Mouse (Mus musculus) urinary bladder, adult 18-20 months (tissue): ENCODE data around the gene Vps11.
"Not testable (repeated sequence)": the region's sequence is repeated elsewhere in the genome, so short reads cannot be mapped to it uniquely, and the experiment has no call there.

ENCODE experiments used
- DNase-seq, 2 experiments: peaks; one replicate each; pipeline ENCODE4 v3.0.0; 2022; ENCODE audit warnings: low spot score in 2 of 2, mixed read lengths in 2 of 2

Vps11 gene

DNA sequence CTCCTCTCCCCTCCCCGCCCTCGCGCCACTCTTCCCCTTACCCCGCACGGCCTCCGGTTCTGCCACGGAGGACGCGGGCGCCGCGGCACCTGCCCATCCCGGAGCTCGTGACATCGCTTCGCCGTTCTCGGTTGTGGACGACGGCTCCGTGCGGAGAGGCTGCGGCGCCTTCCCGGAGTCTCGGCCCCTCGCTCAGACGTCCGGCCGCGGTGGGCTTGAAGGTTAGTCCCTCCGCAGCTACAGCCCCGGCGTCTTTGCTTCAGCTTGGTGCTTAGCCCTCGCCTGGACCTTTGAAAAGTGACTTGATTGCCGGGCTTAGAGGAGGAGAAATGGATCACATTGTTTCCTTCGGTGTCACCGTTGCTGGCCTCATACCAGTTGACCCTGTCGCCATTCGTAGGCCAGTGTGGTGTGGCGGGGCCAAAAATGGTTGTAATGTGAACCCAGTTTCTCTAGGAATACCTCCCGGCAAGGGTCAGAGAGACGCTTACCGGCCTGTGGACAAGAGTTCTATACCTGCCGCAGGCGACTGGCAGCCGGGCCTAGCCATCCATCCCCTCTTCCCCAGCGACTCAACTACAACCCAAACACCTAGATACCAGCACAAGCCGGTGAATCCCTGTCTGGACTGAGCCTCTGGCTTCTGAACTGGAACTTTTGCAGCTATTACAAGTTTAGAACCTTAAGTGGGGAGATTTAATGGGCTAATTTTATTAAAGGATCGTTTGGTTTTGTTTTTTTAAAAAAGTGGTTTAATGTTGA, 26.0 kb downstream of the Vps11 start:
- peak in 1 of 2 experiments; percentile 53 for DNase-seq

DNA sequence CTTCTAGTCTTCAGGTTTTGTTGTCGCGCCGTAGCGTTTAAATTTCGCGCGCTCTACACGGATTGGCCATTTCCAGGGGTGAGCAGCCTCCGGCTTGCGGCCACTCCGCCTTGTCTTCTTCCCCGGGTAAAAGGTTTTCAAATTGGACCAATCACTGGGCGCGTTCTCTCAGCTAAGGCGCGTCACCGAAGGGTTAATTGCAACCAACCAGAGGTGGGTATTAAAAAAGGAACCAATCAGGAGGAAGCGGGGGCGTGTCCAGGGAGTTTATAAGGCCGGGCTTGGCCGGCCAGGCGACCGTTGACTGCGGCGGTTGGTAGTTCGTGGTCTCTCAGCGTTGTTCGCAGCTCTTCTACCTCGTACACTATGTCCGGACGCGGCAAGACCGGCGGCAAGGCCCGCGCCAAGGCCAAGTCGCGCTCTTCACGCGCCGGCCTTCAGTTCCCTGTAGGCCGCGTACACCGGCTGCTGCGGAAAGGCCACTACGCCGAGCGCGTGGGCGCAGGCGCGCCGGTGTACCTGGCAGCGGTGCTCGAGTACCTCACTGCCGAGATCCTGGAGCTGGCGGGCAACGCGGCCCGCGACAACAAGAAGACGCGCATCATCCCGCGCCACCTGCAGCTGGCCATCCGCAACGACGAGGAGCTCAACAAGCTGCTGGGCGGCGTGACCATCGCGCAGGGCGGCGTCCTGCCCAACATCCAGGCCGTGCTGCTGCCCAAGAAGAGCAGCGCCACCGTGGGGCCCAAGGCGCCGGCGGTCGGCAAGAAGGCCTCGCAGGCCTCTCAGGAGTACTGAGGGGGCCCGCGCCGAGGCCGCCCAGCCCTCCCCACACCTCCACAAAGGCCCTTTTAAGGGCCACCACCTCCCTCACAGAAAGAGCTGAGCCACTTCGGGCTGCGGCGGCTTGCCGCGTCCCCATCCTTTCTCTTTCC, 26.8 kb downstream of the Vps11 start, which contains the start of gene H2afx:
Gene H2afx, plus strand, starts transcription at position 299 of the 935 bp plus-strand sequence.
- peak; percentile 96 to 97 for DNase-seq

DNA sequence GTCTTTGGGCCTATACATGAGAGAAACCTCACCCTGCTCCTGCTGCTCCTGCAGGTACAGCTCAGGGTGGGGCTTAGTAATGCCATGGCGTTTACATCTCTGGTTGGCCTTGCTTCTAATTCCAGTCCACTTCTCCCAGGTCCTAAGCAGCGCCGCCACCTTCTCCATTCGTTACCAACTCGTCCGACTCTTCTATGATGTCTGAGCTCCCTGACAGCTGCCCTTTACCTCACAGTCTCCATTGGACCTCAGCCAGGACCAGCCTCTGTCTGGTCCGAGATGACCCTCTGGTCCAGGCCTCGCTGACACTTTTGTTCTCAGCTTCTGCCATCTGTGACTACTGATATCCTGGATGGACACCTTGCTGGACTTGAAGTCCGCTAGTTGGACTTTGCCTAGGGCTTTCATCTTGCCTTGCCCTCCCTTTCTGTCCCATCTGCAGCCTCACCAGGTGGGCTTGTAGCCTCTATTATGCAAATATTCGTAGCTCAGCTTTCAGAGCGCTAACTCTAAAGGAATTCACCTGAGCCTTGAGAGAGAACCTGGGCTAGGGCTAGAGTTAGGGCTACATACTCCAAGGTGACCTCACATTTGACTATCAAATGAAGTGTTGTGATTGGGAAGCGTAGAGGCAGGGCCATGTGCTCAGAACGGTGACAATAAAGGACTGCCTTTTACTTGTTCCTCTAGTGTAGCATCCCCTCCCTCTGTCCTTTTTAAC, 28.4 kb downstream of the Vps11 start:
- no peak for DNase-seq

DNA sequence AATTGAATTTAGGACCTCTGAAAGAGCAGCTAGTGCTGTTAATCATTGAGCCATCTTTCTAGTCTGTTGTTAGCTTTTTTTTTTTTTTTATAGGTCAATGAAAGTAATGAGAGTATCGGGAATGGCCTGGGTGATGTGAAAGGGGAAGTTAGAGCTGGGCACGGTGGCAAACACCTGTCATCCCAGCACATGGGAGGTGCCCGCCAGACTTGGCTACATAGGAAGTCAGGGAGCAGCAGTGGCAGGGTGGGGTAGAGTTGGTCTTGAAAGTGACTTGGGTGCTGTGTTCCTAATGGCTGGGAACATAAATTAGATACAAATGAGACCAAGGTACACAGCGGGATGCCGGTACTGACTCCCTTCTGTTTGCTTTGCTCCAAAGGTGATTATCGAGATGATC, 30.7 kb downstream of the Vps11 start:
- DNase-seq: no peak

DNA sequence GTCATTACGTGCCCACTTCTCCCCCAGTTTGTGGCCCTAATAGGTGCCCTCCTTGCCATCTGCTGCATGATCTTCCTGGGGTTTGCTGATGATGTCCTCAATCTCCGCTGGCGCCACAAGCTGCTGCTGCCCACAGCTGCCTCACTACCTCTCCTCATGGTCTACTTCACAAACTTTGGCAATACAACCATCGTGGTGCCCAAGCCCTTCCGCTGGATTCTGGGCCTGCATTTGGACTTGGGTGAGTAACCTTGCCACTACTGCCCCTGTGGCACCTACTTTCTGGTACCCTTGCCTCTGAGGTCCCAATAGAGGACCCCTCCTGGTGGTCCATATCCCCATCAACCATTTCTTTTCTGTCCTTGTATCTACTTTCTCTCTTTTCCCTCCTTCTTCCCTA, 33.5 kb downstream of the Vps11 start:
- no peak for DNase-seq

DNA sequence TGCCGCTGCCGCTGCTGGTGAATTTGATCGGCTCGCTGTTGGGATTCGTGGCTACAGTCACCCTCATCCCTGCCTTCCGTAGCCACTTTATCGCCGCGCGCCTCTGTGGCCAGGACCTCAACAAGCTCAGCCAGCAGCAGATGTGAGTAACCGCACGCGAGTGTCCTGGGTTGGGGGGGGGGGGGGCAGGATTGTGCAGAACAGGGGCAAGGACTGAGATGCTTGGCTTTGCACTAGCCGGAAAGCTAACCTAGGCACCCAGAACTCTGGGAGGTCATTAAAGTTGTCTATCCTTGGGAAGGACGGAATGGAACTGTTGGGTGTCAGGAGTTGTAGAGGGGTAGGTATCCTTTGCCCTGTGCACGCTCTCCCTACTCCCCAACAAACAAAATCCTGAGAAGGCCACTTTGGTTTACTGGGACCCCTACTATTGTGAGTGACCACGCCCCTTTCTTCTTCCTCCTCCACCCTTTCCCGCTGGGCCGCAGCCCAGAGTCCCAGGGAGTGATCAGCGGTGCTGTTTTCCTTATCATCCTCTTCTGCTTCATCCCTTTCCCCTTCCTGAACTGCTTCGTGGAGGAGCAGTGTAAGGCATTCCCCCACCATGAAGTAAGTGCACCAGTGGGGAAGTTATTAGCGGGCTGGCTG, 34.3 kb downstream of the Vps11 start:
- no peak for DNase-seq

DNA sequence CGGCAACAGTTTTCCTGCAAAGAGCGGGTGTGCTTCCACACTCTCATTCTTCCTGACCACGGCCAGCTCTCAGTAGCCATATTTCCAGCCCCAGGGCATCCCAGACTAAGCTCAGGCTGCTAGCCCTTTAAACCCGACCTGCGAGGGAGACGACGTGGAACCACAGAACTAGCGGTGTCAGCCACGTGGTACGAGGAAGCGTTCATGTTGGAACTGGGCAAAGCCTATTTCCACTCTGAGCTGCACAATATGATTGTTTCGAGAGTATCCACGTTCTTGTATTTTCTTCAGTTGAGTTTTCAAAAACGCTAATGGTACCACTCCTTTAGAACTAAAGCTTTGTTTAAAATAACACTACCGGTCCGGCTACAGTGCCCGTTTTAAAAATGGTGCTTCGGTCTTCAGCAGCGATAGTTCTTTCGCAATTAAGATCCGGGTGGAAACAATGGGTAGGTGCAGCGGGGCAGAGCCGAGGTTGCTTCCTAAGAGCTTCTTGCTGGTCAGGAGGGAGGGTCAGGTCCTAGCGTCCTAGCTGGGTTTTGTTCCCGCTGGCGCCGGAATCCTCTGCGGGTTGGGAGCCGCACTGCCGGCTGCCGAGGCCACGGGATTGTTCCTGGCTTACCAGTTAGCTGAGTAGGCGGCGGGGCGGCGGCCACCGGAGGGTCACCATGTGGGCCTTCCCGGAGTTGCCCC, 35.0 kb downstream of the Vps11 start:
- DNase-seq: peak; percentile 68 to 79

DNA sequence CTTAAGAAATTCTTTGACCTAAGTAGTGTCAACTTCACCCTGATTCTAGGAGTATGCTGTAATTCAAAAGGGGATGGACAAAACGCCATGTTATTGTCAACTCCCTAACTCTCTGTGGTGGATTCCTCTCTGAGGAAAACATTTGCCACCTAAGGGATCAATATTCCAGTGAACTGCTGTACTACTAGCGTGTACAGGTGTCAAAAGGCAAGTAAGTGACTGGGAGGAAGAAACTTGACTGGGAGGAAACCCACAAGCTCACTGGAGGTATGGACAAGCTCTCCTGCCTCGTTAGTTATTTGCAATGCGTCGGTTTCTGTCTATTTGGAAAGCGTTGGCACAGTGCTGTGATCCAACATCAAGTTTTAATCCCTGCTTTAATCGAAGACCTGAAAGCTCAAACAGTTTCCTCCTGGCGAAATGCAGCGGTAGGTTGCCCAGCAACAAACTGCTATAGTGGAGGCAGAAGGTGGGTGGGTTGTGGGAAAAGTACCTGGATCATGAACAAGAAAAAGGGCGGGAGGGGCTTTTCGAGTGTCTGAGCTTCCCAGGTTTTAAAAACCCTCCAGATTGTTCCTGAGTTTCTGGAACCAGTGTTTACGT, 35.6 kb downstream of the Vps11 start, which contains the start of gene Dpagt1:
Gene Dpagt1, plus strand, starts transcription at position 252 of the 603 bp plus-strand sequence.
- DNase-seq: no peak

DNA sequence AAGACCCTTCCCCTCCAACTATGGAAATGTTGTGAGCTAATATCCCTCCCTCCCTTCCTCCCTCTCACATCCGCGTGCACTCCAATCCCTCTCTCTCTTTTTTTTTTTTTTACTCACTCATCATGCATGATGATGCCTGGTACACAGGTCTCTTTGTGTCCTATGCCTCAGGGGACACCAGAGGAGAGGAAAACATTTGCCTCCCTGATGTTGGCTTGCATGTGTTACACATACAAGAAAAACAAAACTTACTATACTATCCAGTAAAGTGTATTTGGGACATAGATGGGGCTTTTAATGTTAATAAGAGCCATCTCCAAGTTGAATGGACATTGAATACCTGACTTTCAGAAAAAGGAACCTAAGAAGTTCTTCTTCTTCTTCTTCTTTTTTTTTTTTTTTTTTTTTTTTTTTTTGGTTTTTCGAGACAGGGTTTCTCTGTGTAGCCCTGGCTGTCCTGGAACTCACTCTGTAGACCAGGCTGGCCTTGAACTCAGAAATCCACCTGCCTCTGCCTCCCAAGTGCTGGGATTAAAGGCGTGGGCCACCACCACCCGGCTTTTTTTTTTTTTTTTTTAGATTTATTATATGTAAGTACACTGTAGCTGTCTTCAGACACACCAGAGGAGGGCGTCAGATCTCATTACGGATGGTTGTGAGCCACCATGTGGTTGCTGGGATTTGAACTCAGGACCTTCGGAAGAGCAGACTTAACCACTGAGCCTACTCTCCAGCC, 36.3 kb downstream of the Vps11 start:
- DNase-seq: not testable (repeated sequence)

DNA sequence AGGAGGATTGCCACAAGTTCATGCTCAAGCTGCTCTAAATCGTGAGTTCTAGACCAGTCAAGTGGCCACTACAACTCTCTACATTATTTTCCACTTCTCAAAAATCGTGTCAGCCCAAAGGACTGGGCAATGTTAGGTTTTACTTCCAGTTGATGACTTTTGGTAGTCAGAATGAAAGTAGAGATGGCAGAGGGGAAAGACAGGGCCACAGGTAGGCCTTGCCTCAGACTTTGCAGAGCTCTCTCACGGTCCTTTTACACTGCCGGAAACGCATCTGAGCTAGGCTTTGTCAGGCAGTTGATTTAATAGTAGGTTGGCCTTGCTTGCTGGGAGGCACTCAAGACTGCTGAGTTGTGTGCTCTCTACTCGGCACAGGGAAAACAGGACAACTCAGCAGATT, 37.3 kb downstream of the Vps11 start:
- DNase-seq: no peak

DNA sequence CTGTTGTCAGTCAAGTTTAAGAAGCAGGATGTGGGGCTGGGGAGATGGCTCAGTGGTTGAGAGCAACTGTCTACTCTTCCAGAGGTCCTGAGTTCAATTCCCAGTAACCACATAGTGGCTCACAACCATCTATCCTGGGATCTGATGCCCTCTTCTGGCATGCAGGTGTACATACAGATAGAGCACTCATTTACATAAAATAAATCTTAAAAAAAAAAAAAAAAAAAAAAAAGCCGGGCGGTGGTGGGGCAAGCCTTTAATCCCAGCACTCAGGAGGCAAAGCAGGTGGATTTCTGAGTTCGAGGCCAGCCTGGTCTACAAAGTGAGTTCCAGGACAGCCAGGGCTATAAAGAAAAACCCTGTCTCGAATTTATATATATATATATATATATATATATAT, 37.8 kb downstream of the Vps11 start:
- not testable (repeated sequence) for DNase-seq

DNA sequence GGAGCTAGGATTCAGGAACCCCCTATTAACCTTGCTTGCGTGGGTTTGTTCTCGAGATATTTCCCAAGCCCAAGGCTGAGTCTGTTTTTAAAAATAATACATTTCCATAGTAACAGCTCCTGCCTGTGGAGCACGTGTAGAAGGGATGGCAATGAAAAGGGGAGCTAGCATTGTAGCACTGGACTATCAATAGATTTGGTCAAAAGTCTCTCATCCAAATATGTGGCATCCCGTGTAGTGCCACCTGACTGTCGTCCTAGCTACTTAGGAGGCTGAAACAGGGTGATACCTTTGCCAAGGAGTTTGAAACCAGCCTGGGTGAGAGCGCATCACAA, 40.7 kb downstream of the Vps11 start:
- no peak for DNase-seq

DNA sequence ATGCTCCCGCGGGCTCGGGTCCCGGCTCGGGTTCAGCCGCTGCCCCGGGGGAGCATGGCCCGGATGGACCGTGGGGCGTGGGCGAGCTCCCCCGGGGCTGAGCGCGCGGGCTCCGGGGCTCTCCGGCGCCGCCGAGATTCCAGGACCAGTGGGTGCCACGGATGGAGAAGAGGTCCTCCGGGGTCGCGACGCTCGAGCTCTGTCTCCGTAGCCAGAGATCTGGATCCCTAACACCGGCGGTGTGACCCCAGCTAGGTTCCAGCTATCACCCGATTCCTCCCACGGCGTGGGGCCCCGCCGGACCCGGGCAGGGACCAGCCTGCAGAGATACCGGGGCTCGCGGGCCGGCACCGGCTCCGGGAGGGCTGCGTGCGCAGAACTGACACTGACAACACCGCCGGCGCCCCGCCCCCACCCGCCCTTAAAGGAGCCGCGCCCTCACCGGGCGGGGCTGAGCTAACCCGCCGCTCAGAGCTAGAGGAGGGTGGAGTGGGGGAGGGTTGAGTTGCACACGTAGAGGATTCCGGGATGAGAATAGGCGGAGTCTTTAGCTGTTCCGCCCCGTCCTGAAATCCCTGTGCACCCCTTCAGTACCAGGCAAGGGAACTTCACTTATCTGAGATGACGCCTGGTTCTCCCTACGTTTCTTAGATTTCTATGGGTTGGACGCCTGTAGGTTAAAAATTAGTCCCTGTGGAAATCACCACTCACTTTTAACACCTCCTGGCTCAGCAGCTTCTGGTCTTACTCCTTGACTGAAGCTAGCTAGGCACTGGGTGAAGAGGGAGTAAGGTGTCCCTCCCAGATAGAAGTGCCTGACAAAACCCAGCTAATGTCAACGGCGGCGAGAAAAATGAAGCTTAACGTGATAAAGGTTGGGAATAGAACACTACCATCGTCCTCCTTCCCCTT, 41.3 kb downstream of the Vps11 start, which contains the start of gene C2cd2l:
Gene C2cd2l, minus strand, starts transcription at position 399 of the 912 bp plus-strand sequence.
- peak; percentile 74 to 85 for DNase-seq

DNA sequence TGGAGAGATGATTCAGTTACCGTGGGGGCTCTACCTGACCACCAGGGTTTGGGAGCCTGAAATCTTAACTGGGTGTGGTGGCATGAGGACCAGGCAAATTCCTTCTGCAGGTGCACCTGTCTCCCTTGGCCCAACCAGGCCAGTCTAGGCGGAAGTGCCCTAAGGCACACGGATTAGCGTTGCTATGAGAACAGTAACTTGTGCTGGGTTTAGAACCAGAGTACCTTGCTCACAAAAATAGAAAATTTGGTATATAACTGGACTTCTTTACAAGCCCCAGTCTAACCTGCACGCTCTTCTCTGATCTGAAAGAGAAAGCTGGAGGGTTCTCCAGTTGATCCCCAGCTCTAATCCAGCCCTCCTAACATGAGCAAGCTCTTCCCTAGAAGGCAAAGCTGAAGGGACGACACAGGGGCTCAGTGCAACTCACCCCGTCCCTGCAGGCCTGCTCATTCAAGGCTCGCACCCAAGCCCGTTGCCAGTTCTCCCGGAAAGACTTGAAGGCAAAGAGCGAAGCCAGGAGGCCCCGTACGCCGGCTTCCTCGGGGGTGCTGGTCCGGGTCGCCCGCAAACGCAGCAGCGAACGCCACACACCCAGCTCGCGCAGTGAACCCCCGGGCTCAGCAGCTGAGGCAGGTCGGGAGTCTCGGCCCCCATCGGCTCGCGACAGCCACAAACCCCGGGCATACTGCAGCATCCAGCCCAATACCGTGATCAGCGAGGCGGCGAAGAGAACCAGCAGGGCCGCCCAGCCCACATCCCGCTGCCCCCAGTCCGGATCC, 42.2 kb downstream of the Vps11 start:
- peak in 1 of 2 experiments; percentile 47 for DNase-seq

DNA sequence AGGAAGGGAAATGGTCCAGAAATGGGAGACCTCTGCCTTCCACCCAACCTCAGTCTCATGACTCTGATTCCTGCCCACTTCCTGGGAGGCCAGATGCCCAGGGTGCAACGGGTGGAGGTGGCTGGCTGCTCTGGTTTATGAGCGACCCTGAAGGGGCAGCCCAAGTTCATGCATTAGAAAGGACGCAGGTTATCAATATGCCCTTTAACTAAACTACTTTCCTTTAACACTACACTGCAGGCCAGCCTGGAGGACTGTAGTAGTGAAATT, 42.7 kb downstream of the Vps11 start:
- DNase-seq: no peak

DNA sequence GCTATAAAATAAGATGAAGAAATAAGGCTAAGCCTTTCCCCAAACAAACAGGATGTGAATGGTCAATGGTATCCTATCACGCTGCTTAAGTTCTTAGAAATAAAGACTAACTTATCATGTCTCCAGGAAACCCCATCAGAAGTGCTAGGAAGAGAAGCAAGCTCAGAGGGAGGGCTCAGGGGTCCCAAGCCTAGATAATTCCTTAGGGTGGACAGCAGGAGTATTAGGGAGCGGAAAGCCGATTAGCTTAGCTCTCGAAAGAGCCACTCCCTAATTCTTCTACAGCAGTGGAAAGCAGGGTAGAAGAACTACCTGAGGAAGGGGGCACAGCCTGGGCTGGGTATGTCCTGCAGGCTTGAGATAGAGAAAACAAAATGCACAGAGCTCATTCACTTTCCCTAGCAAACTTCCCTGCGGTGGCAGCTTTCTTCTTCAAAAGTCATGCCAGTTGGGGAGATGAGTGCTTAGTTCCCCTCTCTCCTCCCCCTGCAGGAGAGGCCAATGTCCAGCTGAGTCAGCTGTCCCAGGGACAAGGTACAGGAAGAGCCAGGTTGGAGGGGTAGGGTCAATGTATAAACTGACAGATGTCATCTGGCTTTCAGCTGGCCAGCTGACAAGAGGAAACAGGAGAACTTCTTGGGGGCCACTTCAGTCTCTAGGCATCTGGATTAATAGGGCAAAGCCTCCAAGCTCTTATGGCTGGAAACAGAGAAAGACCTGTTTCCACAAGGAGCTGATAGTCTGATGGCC, 43.2 kb downstream of the Vps11 start:
- DNase-seq: no peak

DNA sequence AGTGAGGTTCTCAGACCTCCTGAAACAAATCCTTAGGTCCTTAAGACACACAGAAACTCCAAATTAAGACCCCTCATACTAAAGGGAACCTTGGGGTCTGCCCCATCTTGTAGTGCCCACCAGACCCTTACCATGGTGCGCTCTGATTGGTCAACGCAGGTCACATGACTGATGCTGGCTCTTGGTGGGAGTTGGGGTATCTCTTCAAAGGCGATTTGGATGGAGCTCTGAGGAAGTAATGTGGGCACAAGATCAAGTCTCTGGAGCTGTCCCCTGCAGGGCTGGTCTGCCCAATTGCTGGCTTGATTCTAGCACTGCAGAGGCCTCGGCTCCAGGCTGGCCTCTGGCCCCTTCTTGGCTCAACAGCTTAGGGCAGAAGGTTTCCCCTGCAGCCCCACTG, 44.0 kb downstream of the Vps11 start:
- no peak for DNase-seq
